Mouse (Mus musculus) right cerebral cortex, adult 18-20 months (tissue): ENCODE measurements at regions not wholly inside any gene's neighbourhood (a gene's known extent, or its start where the extent isn't known, plus 50 kb on each side); places are given as distances from the start of the nearest gene placed in this dataset.

ENCODE experiments used
- DNase-seq: peaks from one replicate; pipeline ENCODE4 v3.0.0; 2022; ENCODE audit warnings: mixed read lengths

- no peak for DNase-seq
These were observed 466.1 kb downstream of the Epm2a start for GRCm38 (mm10) chr10:11809255-11809654.

DNA sequence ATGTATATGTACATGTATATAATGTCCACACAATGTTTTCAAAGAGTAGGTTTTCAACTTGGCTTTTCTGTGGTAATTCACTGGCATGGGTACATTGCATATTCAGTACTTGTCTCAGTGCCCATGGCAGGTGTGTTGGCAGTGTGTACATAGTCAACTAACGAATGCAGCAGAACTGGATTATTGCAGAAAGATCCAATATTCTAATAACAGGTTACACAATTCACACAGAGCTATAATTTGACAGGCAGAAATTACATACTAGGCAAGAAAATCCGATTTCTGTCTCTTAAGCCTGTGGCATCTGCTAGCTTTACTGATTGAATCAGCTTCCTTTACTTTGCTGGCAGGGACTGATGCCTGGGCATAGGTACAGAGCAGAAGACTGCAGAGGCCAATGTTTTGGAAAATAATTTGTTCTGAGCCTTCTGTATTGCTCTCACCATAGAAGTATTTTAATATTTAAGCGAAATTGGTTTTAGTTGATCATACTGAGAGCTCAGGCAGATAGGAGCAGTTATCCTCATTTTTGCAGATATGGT is 479.3 kb downstream of the Epm2a start:
- no peak for DNase-seq

GRCm38 (mm10) chr10:11841094-11841493 is 497.9 kb downstream of the Epm2a start:
- peak; percentile 32 for DNase-seq

GRCm38 (mm10) chr10:11841494-11841893 is 498.3 kb downstream of the Epm2a start:
- DNase-seq: peak; percentile 52

- DNase-seq: no peak
These were observed 502.9 kb downstream of the Epm2a start for GRCm38 (mm10) chr10:11846141-11846540.

DNA sequence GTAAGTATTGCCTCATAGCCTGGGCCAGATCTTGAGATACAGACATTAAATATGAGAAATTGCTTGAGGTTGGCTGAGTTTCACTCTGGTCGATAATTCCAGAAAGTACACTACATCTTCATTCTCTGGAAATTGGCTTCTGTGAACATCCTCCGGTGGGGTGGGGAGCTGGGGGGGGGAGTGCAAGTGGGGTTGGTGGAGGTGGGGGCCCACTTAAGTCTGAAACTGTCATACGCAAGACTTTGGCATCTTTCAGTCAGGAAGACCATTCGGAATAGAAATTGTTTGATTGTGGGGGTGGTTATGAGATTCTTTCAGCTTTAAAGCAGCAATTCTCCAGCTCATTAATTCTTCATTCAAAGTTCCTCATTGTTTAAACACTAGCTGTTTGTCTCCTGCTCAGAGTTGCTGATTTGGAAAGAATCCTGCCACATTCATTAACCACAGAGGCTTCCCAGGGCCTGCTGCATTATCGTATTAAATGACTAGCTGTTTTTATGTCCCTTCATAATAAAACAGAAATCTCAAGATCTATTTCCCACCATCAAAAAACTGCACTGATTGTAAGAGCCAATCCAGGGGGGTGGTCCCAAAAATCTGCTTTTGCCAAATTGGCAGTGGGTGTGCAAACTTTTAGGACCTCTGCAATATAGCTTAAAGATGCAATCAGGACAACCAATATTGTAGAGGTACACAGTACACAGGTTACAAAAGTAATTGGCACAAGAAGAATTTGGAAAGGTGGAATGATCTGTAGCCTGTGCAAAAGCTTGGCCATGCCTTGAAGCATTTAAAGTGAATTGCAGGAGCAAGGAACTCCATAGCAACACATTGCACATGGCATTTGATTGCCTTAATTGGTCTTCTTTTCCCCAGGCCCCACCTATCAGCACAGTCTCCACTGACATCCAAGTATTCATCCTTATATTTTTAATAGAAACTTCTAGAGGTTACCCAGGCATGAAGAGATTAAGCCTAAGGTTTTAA is 532.2 kb downstream of the Epm2a start:
- no peak for DNase-seq

- no peak for DNase-seq
These were observed 543.0 kb downstream of the Epm2a start for GRCm38 (mm10) chr10:11886237-11886636.

DNA sequence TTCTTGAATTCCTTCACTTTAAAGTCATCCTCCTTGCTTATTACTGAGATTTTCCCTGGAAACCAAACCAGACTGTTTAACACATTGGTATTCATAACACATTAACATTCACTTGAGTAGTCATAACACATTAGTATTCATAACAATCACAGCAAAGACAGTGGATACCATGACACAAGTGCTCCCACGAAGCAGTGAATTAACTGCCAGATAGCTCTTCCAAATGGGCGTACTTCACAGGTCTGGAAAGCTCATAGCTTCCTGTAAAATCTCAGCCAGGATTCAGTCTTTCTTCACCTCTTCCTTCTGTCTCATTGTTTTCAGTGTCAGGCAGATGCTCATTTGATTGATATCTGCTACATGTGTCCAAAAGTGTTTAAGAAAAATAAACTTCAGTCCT is 545.7 kb downstream of the Epm2a start:
- no peak for DNase-seq

DNA sequence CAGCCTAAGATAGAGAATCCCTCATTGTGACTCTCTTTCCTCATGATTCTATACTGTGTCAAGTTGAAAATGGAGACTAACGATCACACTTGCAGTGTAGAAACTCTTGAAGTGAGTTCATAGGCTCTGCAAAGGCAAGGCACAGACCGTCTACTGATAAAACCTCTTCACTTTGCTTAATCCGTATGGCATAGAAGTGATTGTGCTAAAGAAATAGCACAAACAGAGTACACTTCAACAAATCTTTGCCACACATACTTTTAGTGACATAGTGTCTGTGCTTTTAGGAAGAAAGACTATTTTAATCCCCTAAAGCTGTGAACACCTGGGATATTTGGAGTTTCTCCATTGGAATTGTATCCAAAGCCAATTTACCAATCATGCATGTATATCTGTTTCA is 578.9 kb downstream of the Epm2a start:
- no peak for DNase-seq

GRCm38 (mm10) chr10:11938164-11938563 is 595.0 kb downstream of the Epm2a start:
- no peak for DNase-seq

GRCm38 (mm10) chr10:11942772-11943171 is 599.6 kb downstream of the Epm2a start:
- DNase-seq: no peak

DNA sequence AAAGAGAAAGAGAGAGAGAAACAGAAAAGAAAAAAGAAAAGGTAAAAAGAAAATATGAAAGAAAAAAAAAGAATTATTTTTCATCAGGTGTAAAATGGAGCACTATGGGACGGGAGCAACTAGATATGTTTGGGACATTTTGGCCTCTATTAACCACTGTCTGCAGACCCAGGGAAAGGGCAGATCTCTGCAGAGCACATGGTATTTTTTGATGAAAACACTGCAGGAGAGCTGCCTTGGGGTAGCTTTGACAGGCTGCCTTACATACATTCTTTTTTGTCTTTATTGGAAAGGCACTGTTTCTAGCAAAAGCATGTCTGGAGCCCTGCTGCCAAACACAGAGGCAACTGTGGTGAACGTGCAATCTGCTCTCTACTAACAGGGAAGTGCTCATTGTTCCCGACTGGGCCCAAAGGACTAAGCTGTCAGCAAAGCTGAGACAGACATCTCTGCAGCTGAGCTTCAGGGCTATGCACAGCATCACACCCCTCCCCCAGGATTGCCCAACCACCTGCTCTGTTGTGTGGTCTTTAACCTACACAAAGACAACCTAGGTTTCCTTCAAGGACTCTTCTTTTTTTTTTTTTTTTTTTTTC is 617.2 kb downstream of the Epm2a start:
- DNase-seq: no peak

DNA sequence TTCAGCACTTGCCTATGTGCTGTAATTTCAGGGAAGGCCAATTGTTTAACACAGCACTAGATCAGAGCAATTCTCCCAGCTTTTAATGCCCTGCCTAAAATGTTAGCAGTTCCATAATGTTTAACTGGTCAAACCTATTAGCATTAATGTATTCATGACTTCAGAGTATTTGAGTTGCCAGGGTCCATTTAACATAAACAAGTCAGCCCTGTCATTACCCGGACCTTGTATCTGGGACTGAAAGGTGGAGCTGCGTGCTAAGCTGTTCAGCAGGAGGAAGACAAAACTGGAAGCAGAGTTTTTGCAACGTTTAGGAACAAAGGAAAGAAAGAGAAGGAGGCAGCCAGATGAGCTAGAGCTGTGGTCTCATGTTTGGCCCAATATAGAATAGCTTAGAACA is 661.8 kb downstream of the Epm2a start:
- DNase-seq: no peak

- no peak for DNase-seq
These were observed 662.7 kb downstream of the Epm2a start for GRCm38 (mm10) chr10:12005889-12006288.

- DNase-seq: no peak
These were observed 674.1 kb downstream of the Epm2a start for GRCm38 (mm10) chr10:12017286-12017685.

GRCm38 (mm10) chr10:12018281-12018680 is 675.1 kb downstream of the Epm2a start:
- no peak for DNase-seq

DNA sequence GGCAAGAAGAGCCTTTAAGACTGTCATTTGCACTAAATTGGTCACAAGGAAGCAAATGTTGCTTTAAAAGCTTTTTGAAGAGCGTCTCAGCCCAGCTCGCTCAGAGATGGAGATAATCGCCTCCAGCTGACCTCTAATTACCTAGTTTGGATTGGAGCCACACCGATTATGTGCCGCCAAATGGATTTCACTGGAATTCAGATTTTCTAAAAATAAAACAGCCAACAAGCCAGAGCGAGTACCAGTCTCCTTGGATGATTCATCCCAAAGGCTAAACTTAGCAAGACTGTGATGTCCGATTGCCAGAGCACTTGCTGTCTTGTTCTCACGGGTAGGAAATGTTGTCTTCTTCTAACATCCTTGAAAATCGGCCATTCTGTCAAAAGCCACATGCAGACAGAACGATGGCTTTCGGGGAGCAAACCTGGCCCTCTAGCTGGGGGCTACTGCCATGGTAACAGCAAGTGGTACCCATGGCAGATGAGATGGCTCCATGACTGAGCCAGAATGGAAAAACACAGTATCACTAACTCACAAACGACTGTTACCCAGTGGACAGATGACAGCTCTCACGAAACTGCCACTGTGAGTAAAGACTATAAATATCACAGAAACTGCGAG is 676.1 kb downstream of the Epm2a start:
- peak; percentile 76 for DNase-seq

DNA sequence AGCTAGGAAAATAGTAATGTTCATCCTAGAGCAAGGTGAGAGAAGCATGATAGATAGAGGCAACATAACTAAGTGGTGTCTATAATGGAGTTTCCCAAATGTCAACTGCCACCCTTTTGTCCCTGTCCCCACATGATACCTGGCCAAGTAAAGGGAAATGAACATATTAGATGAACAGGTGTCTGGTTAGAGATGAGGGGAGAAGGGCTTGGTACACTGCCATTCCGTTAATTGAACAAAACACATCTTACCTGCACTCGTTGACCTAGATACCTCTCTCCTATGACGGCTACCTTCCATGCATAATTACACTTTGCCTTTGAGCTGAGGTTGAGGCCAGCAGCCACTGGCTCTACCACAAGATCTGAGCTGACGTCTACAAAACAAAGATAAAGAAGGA is 677.4 kb downstream of the Epm2a start:
- DNase-seq: no peak

DNA sequence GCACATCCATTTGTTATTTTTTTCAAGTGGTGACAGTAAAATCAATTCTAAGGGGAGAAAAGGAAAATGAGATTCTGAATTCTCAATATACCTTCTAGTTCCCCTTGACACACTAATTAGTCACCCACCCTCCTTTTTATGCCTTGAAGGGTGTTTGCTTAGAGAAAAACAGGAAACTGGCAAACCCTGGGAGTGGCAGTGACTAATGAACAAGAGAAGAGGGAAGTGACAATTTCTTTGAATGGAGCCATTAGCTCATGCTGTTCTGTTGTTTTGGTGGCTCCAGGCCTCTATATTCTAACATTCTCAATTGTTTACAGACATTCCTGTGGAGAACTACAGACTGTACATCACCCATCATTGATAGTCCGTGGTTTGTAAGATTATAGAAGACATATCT is 692.0 kb downstream of the Epm2a start:
- no peak for DNase-seq

DNA sequence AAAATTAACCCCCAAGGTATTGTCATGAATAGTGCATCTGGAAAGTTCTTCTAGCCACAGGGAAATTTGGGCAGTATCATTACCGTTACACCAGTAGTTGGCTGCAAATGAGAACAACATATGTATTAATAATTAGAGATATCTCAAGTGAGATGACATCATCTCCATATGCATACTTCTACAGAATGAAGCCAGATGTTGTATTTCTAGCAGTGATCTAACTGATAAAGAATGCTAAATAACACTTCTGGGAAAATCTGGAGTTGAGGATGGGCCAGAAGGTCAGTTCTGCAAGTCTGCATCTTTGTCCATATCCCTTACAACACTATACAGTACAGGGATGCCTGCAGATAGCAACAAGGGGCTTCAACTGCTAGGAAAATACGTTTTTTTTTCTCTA is 702.7 kb downstream of the Epm2a start:
- DNase-seq: no peak

DNA sequence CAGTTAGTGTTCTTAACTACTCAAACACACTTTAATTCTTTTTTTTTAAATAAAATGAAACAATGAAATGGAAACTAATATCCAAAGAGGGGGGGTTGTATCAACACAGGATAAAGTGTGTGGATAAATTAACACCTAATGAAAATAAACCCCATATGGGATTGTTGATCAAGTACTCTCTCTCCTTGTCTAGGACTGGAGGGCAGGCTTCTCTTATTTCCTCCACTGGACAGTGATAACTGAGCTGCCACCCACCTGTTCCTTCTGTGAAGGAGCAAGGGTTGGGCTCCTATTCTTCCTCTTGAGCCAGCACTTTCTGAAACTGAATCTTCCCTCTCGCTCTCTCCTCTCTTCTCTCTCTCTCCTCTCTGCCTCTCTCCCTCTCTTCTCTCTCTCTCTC is 716.5 kb downstream of the Epm2a start:
- no peak for DNase-seq

GRCm38 (mm10) chr10:12061069-12061861 is 718.1 kb downstream of the Epm2a start:
- peak; percentile 4 for DNase-seq

- DNase-seq: no peak
These were observed 719.1 kb downstream of the Epm2a start for GRCm38 (mm10) chr10:12062302-12062701.
